Mouse (Mus musculus) ZHBTc4 (cell line): Measurements from ENCODE around the gene Slc24a2.

Experiments
- DNase-seq: peaks from one replicate; pipeline ENCODE4 v3.0.0-alpha.2; 2011; ENCODE audit warnings: low read depth, low spot score

The Slc24a2 gene

GRCm38 (mm10) chr4:87047131-87047530 is 183.1 kb downstream of the Slc24a2 start:
- no peak for DNase-seq

- DNase-seq: no peak
These were observed 187.0 kb downstream of the Slc24a2 start for GRCm38 (mm10) chr4:87043296-87043695.

GRCm38 (mm10) chr4:87041412-87041997 is 188.8 kb downstream of the Slc24a2 start:
- no peak for DNase-seq

- peak; percentile 55 for DNase-seq
These were observed 192.7 kb downstream of the Slc24a2 start for GRCm38 (mm10) chr4:87037592-87037991.

- no peak for DNase-seq
These were observed 193.8 kb downstream of the Slc24a2 start for GRCm38 (mm10) chr4:87036507-87036906.

GRCm38 (mm10) chr4:87035701-87036100 is 194.6 kb downstream of the Slc24a2 start:
- no peak for DNase-seq

GRCm38 (mm10) chr4:87032632-87033031 is 197.6 kb downstream of the Slc24a2 start:
- no peak for DNase-seq

- no peak for DNase-seq
These were observed 199.2 kb downstream of the Slc24a2 start for GRCm38 (mm10) chr4:87031076-87031475.

- DNase-seq: no peak
These were observed 203.7 kb downstream of the Slc24a2 start for GRCm38 (mm10) chr4:87026311-87027151.

- no peak for DNase-seq
These were observed 205.7 kb downstream of the Slc24a2 start for GRCm38 (mm10) chr4:87024556-87024955.

GRCm38 (mm10) chr4:87021542-87021941 is 208.7 kb downstream of the Slc24a2 start:
- DNase-seq: no peak

GRCm38 (mm10) chr4:87019486-87020105 is 210.7 kb downstream of the Slc24a2 start:
- DNase-seq: no peak

- no peak for DNase-seq
These were observed 211.9 kb downstream of the Slc24a2 start for GRCm38 (mm10) chr4:87018073-87018997.

GRCm38 (mm10) chr4:87017464-87017863 is 212.8 kb downstream of the Slc24a2 start:
- no peak for DNase-seq

GRCm38 (mm10) chr4:87015746-87016145 is 214.5 kb downstream of the Slc24a2 start:
- DNase-seq: no peak

GRCm38 (mm10) chr4:87013721-87014620 is 216.3 kb downstream of the Slc24a2 start:
- DNase-seq: no peak

GRCm38 (mm10) chr4:86992470-86992869 is 237.8 kb downstream of the Slc24a2 start:
- peak; percentile 38 for DNase-seq

- no peak for DNase-seq
These were observed 241.0 kb downstream of the Slc24a2 start for GRCm38 (mm10) chr4:86989301-86989700.

- no peak for DNase-seq
These were observed 242.4 kb downstream of the Slc24a2 start for GRCm38 (mm10) chr4:86987846-86988245.

GRCm38 (mm10) chr4:86977272-86977671 is 253.0 kb downstream of the Slc24a2 start:
- DNase-seq: no peak
